Mouse (Mus musculus): ENCODE data around the gene Zfp91. TPM values are rescaled to one million over a fixed set of nuclear protein-coding genes. Genes with fewer than 3 reads are reported as not detected.
A peak's percentile ranks its signal among the peaks of the same experiment; 100 is the strongest.

Zfp91 gene
- polyA plus RNA-seq, 1 experiment, result 28.9 TPM

GRCm38 (mm10) chr19:12780437-12780836, 15.5 kb downstream of the Zfp91 start:
- Histone ChIP-seq H3K79me2 (ENCODE audit: control insufficient read depth, insufficient read depth) (peaks cover 74% of the 10 kb centered on the region), H3K4me2 (ENCODE audit: low read depth) (no peak overlapping the region), H3K27me3 (ENCODE audit: control insufficient read depth, insufficient read depth, insufficient read length) (no peaks in the 10 kb centered on the region), H3K36me3 (ENCODE audit: control insufficient read depth, insufficient read depth) (peaks cover 25% of the 10 kb centered on the region), H3ac (ENCODE audit: control insufficient read depth, insufficient read length) (no peak overlapping the region), H3K4me3 (no peak overlapping the region)
- TF ChIP-seq POLR2AphosphoS2 (IDR thresholded peaks at IDR 0.05; ENCODE audit: insufficient read length, low read depth) (no peak), TCF3 (IDR thresholded peaks at IDR 0.05; ENCODE audit: insufficient read length, low read depth) (no peak), MYOD1 (IDR thresholded peaks at IDR 0.05; ENCODE audit: control insufficient read depth in 1 of 3, insufficient read length in 2 of 3, low read depth in 2 of 3) (no peak), SRF (IDR thresholded peaks at IDR 0.05; ENCODE audit: control insufficient read depth, insufficient read length, low read depth) (no peak), REST (IDR thresholded peaks at IDR 0.05; ENCODE audit: insufficient read depth, insufficient read length) (no peak), MYOG (IDR thresholded peaks at IDR 0.05; ENCODE audit: control insufficient read depth in 1 of 3, insufficient read depth in 1 of 3, insufficient read length in 2 of 3, low read depth in 2 of 3) (no peak), TCF12 (IDR thresholded peaks at IDR 0.05; ENCODE audit: insufficient read depth, poor library complexity, severe bottlenecking) (no peak), E2F4 (IDR thresholded peaks at IDR 0.05; ENCODE audit: insufficient read depth) (no peak), POLR2A (IDR thresholded peaks at IDR 0.05; ENCODE audit: insufficient read length, low read depth) (no peak), CEBPB (IDR thresholded peaks at IDR 0.05; ENCODE audit: insufficient read depth, poor library complexity, severe bottlenecking) (no peak)

- Histone ChIP-seq H3K36me3 (ENCODE audit: control insufficient read depth, insufficient read depth) (peaks cover 72% of the 10 kb centered on the region), H3K4me2 (ENCODE audit: low read depth) (no peak overlapping the region), H3ac (ENCODE audit: control insufficient read depth, insufficient read length) (no peak overlapping the region), H3K27me3 (ENCODE audit: control insufficient read depth, insufficient read depth, insufficient read length) (no peaks in the 10 kb centered on the region), H3K4me3 (no peak overlapping the region), H3K79me2 (ENCODE audit: control insufficient read depth, insufficient read depth) (peaks cover 11% of the 10 kb centered on the region)
- TF ChIP-seq MYOD1 (IDR thresholded peaks at IDR 0.05; ENCODE audit: control insufficient read depth in 1 of 3, insufficient read length in 2 of 3, low read depth in 2 of 3) (no peak), MAX (IDR thresholded peaks at IDR 0.05; ENCODE audit: low read depth) (no peak), USF1 (IDR thresholded peaks at IDR 0.05; ENCODE audit: low read depth) (no peak), TCF12 (IDR thresholded peaks at IDR 0.05; ENCODE audit: insufficient read depth, poor library complexity, severe bottlenecking) (no peak), POLR2AphosphoS2 (IDR thresholded peaks at IDR 0.05; ENCODE audit: insufficient read length, low read depth) (no peak), E2F4 (IDR thresholded peaks at IDR 0.05; ENCODE audit: insufficient read depth) (no peak), POLR2A (IDR thresholded peaks at IDR 0.05; ENCODE audit: insufficient read length, low read depth) (no peak), MYOG (IDR thresholded peaks at IDR 0.05; ENCODE audit: control insufficient read depth in 1 of 3, insufficient read depth in 1 of 3, insufficient read length in 2 of 3, low read depth in 2 of 3) (no peak), TCF3 (IDR thresholded peaks at IDR 0.05; ENCODE audit: insufficient read length, low read depth) (no peak), REST (IDR thresholded peaks at IDR 0.05; ENCODE audit: insufficient read depth, insufficient read length) (no peak), SRF (IDR thresholded peaks at IDR 0.05; ENCODE audit: control insufficient read depth, insufficient read length, low read depth) (no peak), CEBPB (IDR thresholded peaks at IDR 0.05; ENCODE audit: insufficient read depth, poor library complexity, severe bottlenecking) (no peak)
These were observed 25.0 kb downstream of the Zfp91 start for GRCm38 (mm10) chr19:12770888-12771287.

DNA sequence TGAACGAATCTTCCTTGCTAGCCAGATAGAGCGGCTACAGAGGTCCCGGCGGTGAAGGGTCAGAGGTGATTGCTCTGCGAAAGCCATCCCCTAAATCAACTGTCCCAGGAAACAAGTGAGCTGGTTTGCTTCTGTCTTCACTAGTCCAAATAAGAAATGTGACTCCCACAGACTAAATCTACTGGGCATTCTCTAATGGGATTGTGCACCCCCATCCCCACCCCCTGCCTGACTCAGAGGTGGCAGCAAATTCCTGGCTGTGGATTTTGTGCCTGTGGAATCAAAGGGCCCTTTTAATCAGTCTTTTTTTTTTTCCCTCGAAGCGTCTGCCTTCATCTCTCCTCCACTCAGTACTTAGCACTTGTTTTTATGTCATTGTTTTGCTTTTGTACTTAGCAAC, 30.6 kb downstream of the Zfp91 start, which contains the start of gene Cntf:
Gene Cntf (minus strand): TSS at position 325 of the 400 bp plus-strand sequence.
- H3K4me2 ChIP-seq (ENCODE audit: low read depth), result no peak within 1 kb of the TSS
- no peak within 1 kb of the TSS for H3K4me3 ChIP-seq
- TF ChIP-seq TCF12 (IDR thresholded peaks at IDR 0.05; ENCODE audit: insufficient read depth, poor library complexity, severe bottlenecking) (no peak), E2F4 (IDR thresholded peaks at IDR 0.05; ENCODE audit: insufficient read depth) (no peak), TCF3 (IDR thresholded peaks at IDR 0.05; ENCODE audit: insufficient read length, low read depth) (no peak)
- peaks cover 61% of the 10 kb centered on the region for H3K36me3 ChIP-seq (ENCODE audit: control insufficient read depth, insufficient read depth)
- no peaks in the 10 kb centered on the region for H3K79me2 ChIP-seq (ENCODE audit: control insufficient read depth, insufficient read depth)
- no peaks in the 10 kb centered on the region for H3K27me3 ChIP-seq (ENCODE audit: control insufficient read depth, insufficient read depth, insufficient read length)
- H3ac ChIP-seq (ENCODE audit: control insufficient read depth, insufficient read length), result no peak within 1 kb of the TSS

DNA sequence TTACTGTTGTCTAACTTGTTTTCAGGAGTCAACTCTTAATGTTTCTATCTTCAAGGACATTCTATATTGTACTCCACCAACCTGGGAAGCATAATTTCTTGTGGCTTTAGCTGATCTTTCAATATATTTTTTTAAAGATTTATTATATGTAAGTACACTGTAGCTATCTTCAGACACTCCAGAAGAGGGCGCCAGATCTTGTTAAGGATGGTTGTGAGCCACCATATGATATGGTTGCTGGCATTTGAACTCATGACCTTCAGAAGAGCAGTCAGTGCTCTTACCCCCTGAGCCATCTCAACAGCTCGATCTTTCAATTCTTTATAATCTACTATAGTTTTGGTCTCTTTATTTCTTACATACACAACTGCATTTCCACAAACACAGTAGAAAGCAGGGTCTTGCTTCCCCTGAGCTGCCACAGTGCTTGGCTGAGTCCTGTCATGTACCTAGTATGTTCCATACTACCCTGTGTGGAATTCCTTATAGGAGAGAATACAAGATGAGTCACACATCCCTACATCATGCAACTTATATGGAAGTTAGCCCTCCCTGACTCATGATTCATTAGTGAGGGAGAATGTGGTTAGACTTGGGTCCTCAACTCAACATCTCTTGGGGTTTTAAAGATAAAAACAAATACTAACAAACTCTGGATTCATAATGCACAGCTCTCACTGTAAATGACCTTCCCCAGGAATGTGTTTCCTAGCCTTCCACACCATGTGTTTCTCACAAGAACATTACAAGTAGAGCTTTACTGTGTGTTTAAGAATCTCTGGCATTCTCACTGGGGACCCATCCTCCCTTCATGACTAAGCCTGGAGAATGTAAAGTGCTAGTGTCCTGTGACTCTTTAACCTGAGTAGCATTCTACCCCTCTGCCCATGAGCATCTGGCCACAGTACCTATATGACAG, 33.5 kb downstream of the Zfp91 start:
- Histone ChIP-seq H3K36me3 (ENCODE audit: control insufficient read depth, insufficient read depth) (peaks cover 37% of the 10 kb centered on the region), H3K4me3 (no peak overlapping the region), H3K4me2 (ENCODE audit: low read depth) (no peak overlapping the region), H3K27me3 (ENCODE audit: control insufficient read depth, insufficient read depth, insufficient read length) (no peaks in the 10 kb centered on the region), H3ac (ENCODE audit: control insufficient read depth, insufficient read length) (no peak overlapping the region), H3K79me2 (ENCODE audit: control insufficient read depth, insufficient read depth) (no peaks in the 10 kb centered on the region)
- no peak for TF ChIP-seq SRF (IDR thresholded peaks at IDR 0.05; ENCODE audit: control insufficient read depth, insufficient read length, low read depth)
- TF ChIP-seq USF1 (IDR thresholded peaks at IDR 0.05; ENCODE audit: low read depth), result no peak
- TF ChIP-seq TCF12 (IDR thresholded peaks at IDR 0.05; ENCODE audit: insufficient read depth, poor library complexity, severe bottlenecking), result no peak
- TF ChIP-seq REST (IDR thresholded peaks at IDR 0.05; ENCODE audit: insufficient read depth, insufficient read length), result no peak
- TF ChIP-seq MAX (IDR thresholded peaks at IDR 0.05; ENCODE audit: low read depth), result no peak
- TF ChIP-seq E2F4 (IDR thresholded peaks at IDR 0.05; ENCODE audit: insufficient read depth), result no peak
- no peak for TF ChIP-seq POLR2AphosphoS2 (IDR thresholded peaks at IDR 0.05; ENCODE audit: insufficient read length, low read depth)
- TF ChIP-seq TCF3 (IDR thresholded peaks at IDR 0.05; ENCODE audit: insufficient read length, low read depth), result no peak

- Histone ChIP-seq H3K79me2 (ENCODE audit: control insufficient read depth, insufficient read depth) (no peaks in the 10 kb centered on the region), H3ac (ENCODE audit: control insufficient read depth, insufficient read length) (no peak overlapping the region), H3K36me3 (ENCODE audit: control insufficient read depth, insufficient read depth) (peaks cover 16% of the 10 kb centered on the region), H3K4me2 (ENCODE audit: low read depth) (no peak overlapping the region), H3K4me3 (no peak overlapping the region), H3K27me3 (ENCODE audit: control insufficient read depth, insufficient read depth, insufficient read length) (no peaks in the 10 kb centered on the region)
- TF ChIP-seq CEBPB (IDR thresholded peaks at IDR 0.05; ENCODE audit: insufficient read depth, poor library complexity, severe bottlenecking) (peak; percentile 44; the same call in 1 of the 2 replicates), TCF3 (IDR thresholded peaks at IDR 0.05; ENCODE audit: insufficient read length, low read depth) (no peak)
These were observed 36.3 kb downstream of the Zfp91 start for GRCm38 (mm10) chr19:12759656-12760055.
